Mouse (Mus musculus) bone marrow, adult 2 months (tissue): ENCODE results near the gene Hoxc6. TPM values are rescaled to one million over a fixed set of nuclear protein-coding genes. Genes with fewer than 3 reads are reported as not detected.

Experiments used
- H3K27ac ChIP-seq: fragments of 200-500 bp; 2 replicates; pipeline ENCODE4 v1.5.1; 2012; ENCODE audit warnings: low read depth, mild to moderate bottlenecking, control low read depth, inconsistent platforms, low read length; ENCODE audit not compliant: control insufficient read depth, poor library complexity, insufficient read depth
- H3K4me1 ChIP-seq: fragments of 200-500 bp; 2 replicates; pipeline ENCODE4 v1.6.1; 2011; ENCODE audit warnings: low read length; ENCODE audit not compliant: control insufficient read depth, insufficient read depth
- H3K4me3 ChIP-seq: fragments of 200-500 bp; replicated peaks from 2 replicates; pipeline ENCODE3; 2011; ENCODE audit warnings: mild to moderate bottlenecking, low read depth, low read length, control low read depth; ENCODE audit not compliant: control insufficient read depth
- CTCF ChIP-seq: fragments of 200-500 bp; IDR thresholded peaks from 2 replicates; pipeline ENCODE4 v1.5.1; 2011; ENCODE audit warnings: low read length, control low read depth; ENCODE audit not compliant: control insufficient read depth, insufficient read depth
- POLR2A ChIP-seq: fragments of 200-500 bp; IDR thresholded peaks from 2 replicates; pipeline ENCODE4 v1.6.1; 2011; ENCODE audit warnings: low read depth, mild to moderate bottlenecking, control low read depth, low read length, borderline replicate concordance; ENCODE audit not compliant: control insufficient read depth
- WGBS: fragments of 180-500 bp; shearing (Covaris S2); methylation state at CpG from one replicate; pipeline ENCODE4 v1.1.7; 2018; 5-methylcytosine and 5-hydroxymethylcytosine counted together
- polyA plus RNA-seq: library from polyadenylated mRNA; stranded (reverse); fragments of >200 nt; gene quantifications from 2 replicates; pipeline ENCODE4 v1.2.4, GENCODE M21; 2011; ENCODE audit warnings: low replicate concordance; ENCODE audit not compliant: missing spikeins, insufficient read depth, insufficient read length

Gene Hoxc6
- polyA plus RNA-seq, 1 experiment: 2.4 TPM

- Histone ChIP-seq H3K27ac (no peak overlapping the region), H3K4me1 (no peaks in the 10 kb centered on the region), H3K4me3 (no peak overlapping the region)
- TF ChIP-seq CTCF (no peak), POLR2A (no peak)
- 4% methylated on average over 26 of the region's 26 CpGs for WGBS
Observed at GRCm38 (mm10) chr15:103032646-103033575, 34.9 kb downstream of the Hoxc6 start.

GRCm38 (mm10) chr15:103034043-103034806, 36.2 kb downstream of the Hoxc6 start:
- Histone ChIP-seq H3K27ac (no peak overlapping the region), H3K4me1 (no peaks in the 10 kb centered on the region), H3K4me3 (no peak overlapping the region)
- WGBS: 2% methylated on average over 24 of the region's 24 CpGs
- TF ChIP-seq CTCF: no peak
- no peak for TF ChIP-seq POLR2A

- H3K27ac ChIP-seq: no peak overlapping the region
- no peak overlapping the region for H3K4me3 ChIP-seq
- 2% methylated on average over 34 of the region's 34 CpGs for WGBS
- TF ChIP-seq POLR2A (no peak), CTCF (no peak)
- H3K4me1 ChIP-seq: no peaks in the 10 kb centered on the region
Observed at GRCm38 (mm10) chr15:103034807-103035547, 36.9 kb downstream of the Hoxc6 start.

GRCm38 (mm10) chr15:103035548-103035881, 37.5 kb downstream of the Hoxc6 start:
- Histone ChIP-seq H3K4me3 (no peak overlapping the region), H3K27ac (no peak overlapping the region), H3K4me1 (no peaks in the 10 kb centered on the region)
- no peak for TF ChIP-seq POLR2A
- no peak for TF ChIP-seq CTCF
- WGBS: 6% methylated on average over 14 of the region's 14 CpGs

- no peak for TF ChIP-seq POLR2A
- TF ChIP-seq CTCF: no peak
- Histone ChIP-seq H3K27ac (no peak overlapping the region), H3K4me3 (no peak overlapping the region), H3K4me1 (no peaks in the 10 kb centered on the region)
- WGBS: 22% methylated on average over 1 of the region's 1 CpGs
Observed at GRCm38 (mm10) chr15:103037579-103037978, 39.5 kb downstream of the Hoxc6 start.

GRCm38 (mm10) chr15:103038701-103039480, 40.8 kb downstream of the Hoxc6 start:
- no peak overlapping the region for H3K27ac ChIP-seq
- WGBS: 53% methylated on average over 10 of the region's 10 CpGs
- no peak for TF ChIP-seq CTCF
- no peak for TF ChIP-seq POLR2A
- no peaks in the 10 kb centered on the region for H3K4me1 ChIP-seq
- H3K4me3 ChIP-seq: no peak overlapping the region

- Histone ChIP-seq H3K4me1 (no peaks in the 10 kb centered on the region), H3K4me3 (no peak overlapping the region), H3K27ac (no peak overlapping the region)
- TF ChIP-seq POLR2A (no peak), CTCF (no peak)
- WGBS: 54% methylated on average over 3 of the region's 3 CpGs
Observed at GRCm38 (mm10) chr15:103039609-103040008, 41.6 kb downstream of the Hoxc6 start.
